Mouse (Mus musculus): ENCODE results near the gene Prl7d1. TPM values are rescaled to one million over a fixed set of nuclear protein-coding genes. Genes with fewer than 3 reads are reported as not detected.

Gene Prl7d1
- polyA plus RNA-seq, 1 experiment from 2014 or later: not detected

Other genes starting within 250 kb of the Prl7d1 start
- gene Prl8a8, start 203.5 kb downstream of the Prl7d1 start, polyA plus RNA-seq (2014; fragmentation: Nextera tagmentation; extraction: Ambion mirVana): not detected in 2 replicates
- not detected in 2 replicates for gene Prl8a9, start 152.1 kb downstream of the Prl7d1 start, polyA plus RNA-seq (2014; fragmentation: Nextera tagmentation; extraction: Ambion mirVana)
- not detected in 2 replicates for gene Prl8a1, start 134.6 kb downstream of the Prl7d1 start, polyA plus RNA-seq (2014; fragmentation: Nextera tagmentation; extraction: Ambion mirVana)
- not detected in 2 replicates for gene Prl7b1, start 106.2 kb downstream of the Prl7d1 start, polyA plus RNA-seq (2014; fragmentation: Nextera tagmentation; extraction: Ambion mirVana)
- not detected in 2 replicates for gene Prl7a1, start 74.2 kb downstream of the Prl7d1 start, polyA plus RNA-seq (2014; fragmentation: Nextera tagmentation; extraction: Ambion mirVana)
- gene Prl7a2, start 48.7 kb downstream of the Prl7d1 start, polyA plus RNA-seq (2014; fragmentation: Nextera tagmentation; extraction: Ambion mirVana): not detected in 2 replicates
- not detected in 2 replicates for gene Prl7c1, start 64.1 kb upstream of the Prl7d1 start, polyA plus RNA-seq (2014; fragmentation: Nextera tagmentation; extraction: Ambion mirVana)
- gene Prl2a1, start 84.9 kb upstream of the Prl7d1 start, polyA plus RNA-seq (2014; fragmentation: Nextera tagmentation; extraction: Ambion mirVana): not detected in 2 replicates
- not detected in 2 replicates for gene Prl2c1, start 132.6 kb upstream of the Prl7d1 start, polyA plus RNA-seq (2014; fragmentation: Nextera tagmentation; extraction: Ambion mirVana)

Data from forebrain, embryonic 14.5 days (tissue).